Mouse (Mus musculus) frontal cortex, postnatal 14 days (tissue): ENCODE measurements around the gene Prkaa2.

ENCODE experiments used
- DNase-seq, 2 experiments: peaks; one replicate each; pipeline ENCODE4 v3.0.0; 2022; ENCODE audit warnings: low spot score in 2 of 2

Gene Prkaa2

GRCm38 (mm10) chr4:105108641-105109198, 970 bp downstream of the Prkaa2 start:
- no peak for DNase-seq

GRCm38 (mm10) chr4:105107943-105108640, 1.6 kb downstream of the Prkaa2 start:
- no peak for DNase-seq

- DNase-seq, result no peak
Measured at GRCm38 (mm10) chr4:105104099-105104872, 5.4 kb downstream of the Prkaa2 start.

- no peak for DNase-seq
Measured at GRCm38 (mm10) chr4:105101337-105101688, 8.4 kb downstream of the Prkaa2 start.

- DNase-seq, result no peak
Measured at GRCm38 (mm10) chr4:105100508-105101336, 9.0 kb downstream of the Prkaa2 start.

GRCm38 (mm10) chr4:105098660-105099059, 11.0 kb downstream of the Prkaa2 start:
- DNase-seq, result no peak

- no peak for DNase-seq
Measured at GRCm38 (mm10) chr4:105098158-105098557, 11.5 kb downstream of the Prkaa2 start.

GRCm38 (mm10) chr4:105095316-105095715, 14.4 kb downstream of the Prkaa2 start:
- no peak for DNase-seq

GRCm38 (mm10) chr4:105093951-105094350, 15.7 kb downstream of the Prkaa2 start:
- DNase-seq, result no peak

- DNase-seq, result no peak
Measured at GRCm38 (mm10) chr4:105090417-105090816, 19.3 kb downstream of the Prkaa2 start.

GRCm38 (mm10) chr4:105089386-105089785, 20.3 kb downstream of the Prkaa2 start:
- DNase-seq, result no peak

- no peak for DNase-seq
Measured at GRCm38 (mm10) chr4:105088671-105089070, 21.0 kb downstream of the Prkaa2 start.

- DNase-seq, result no peak
Measured at GRCm38 (mm10) chr4:105076152-105076551, 33.5 kb downstream of the Prkaa2 start.

GRCm38 (mm10) chr4:105071761-105072427, 37.8 kb downstream of the Prkaa2 start:
- no peak for DNase-seq

- DNase-seq, result peak; percentile 26 to 60
Measured at GRCm38 (mm10) chr4:105070982-105071381, 38.7 kb downstream of the Prkaa2 start.

GRCm38 (mm10) chr4:105051291-105051690, 58.4 kb downstream of the Prkaa2 start:
- no peak for DNase-seq

- no peak for DNase-seq
Measured at GRCm38 (mm10) chr4:105050041-105050440, 59.6 kb downstream of the Prkaa2 start.

- DNase-seq, result no peak
Measured at GRCm38 (mm10) chr4:105034259-105034658, 75.4 kb downstream of the Prkaa2 start.

- DNase-seq, result no peak
Measured at GRCm38 (mm10) chr4:105033153-105033552, 76.5 kb downstream of the Prkaa2 start.

GRCm38 (mm10) chr4:105031104-105031503, 78.6 kb downstream of the Prkaa2 start:
- no peak for DNase-seq

GRCm38 (mm10) chr4:105027278-105027677, 82.4 kb downstream of the Prkaa2 start:
- no peak for DNase-seq
